Mouse (Mus musculus) bone marrow, adult 2 months (tissue): ENCODE data around the gene Etv6.

Experiments used
- CTCF ChIP-seq: fragments of 200-500 bp; IDR thresholded peaks from 2 replicates; pipeline ENCODE4 v1.5.1; 2011; ENCODE audit warnings: low read length, control low read depth; ENCODE audit not compliant: control insufficient read depth, insufficient read depth
- POLR2A ChIP-seq: fragments of 200-500 bp; IDR thresholded peaks from 2 replicates; pipeline ENCODE4 v1.6.1; 2011; ENCODE audit warnings: low read depth, mild to moderate bottlenecking, control low read depth, low read length, borderline replicate concordance; ENCODE audit not compliant: control insufficient read depth

DNA sequence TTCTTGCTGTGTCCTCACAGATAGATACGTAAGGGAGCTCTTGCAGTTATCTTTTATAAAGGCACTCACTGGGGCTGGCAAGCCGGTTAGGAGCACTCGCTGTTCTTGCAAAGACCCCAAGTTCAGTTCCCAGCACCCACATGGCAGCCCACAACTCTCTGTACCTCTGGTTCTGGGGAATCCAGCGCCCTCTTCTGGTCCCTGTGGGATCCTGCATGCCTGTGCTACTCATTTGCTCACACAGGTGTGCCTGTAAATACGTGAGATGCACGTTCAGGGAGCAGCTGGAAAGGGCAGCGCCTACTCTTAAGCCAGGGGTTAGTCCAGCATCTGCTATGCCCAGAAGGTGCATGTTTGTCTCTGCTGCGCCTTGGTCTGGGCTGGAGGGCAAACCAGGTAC is 224.4 kb downstream of the Etv6 start:
- no peak for TF ChIP-seq CTCF
- no peak for TF ChIP-seq POLR2A
